Mouse (Mus musculus): ENCODE data around the gene Gm49405.
"Not testable (repeated sequence)": the region's sequence is repeated elsewhere in the genome, so short reads cannot be mapped to it uniquely, and the experiment has no call there.

The Gm49405 gene

GRCm38 (mm10) chr19:4015635-4016034 is 15.2 kb downstream of the Gm49405 start:
- no peak for DNase-seq

GRCm38 (mm10) chr19:4017921-4018587 is 17.6 kb downstream of the Gm49405 start:
- DNase-seq: no peak

DNA sequence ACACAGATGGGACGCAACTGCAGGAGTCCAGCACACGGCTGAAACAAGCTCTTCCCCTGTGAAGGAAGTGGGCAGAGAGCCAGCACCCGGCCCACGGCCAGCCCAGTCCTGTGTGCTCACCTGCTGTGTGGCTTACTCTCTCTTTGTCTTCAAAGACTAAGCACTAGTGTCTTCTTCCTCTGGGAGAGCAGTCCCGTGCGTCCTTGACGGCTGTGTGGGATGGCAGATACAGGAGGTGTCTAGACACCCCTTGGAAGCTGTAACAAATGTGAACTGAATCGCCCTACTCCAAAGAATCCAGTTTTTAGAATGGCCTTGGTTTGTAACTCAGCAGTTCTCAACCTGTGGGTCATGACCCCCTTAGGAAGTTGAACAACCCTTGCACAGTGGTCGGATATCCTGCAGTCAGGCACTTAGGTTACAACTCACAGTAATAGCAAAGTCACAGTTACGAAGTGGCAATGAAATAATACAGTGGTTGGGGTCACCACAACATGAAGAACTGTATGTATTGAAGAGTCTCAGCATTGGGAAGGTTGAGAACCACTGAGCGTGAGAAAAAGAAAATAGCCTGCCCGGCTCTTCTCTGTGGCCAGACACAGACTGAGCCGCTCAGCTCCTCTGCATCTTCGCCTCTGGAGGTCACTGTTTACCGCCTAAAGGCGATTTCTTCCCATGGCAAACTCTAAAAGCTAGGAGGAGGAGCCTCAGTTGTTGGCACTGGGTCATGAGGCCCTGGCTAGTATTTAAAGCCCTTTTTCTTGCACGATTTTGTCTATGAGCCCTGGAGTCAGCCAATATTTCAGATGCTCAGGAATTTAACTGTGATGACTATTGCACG is 18.5 kb downstream of the Gm49405 start:
- DNase-seq: peak; percentile 86

DNA sequence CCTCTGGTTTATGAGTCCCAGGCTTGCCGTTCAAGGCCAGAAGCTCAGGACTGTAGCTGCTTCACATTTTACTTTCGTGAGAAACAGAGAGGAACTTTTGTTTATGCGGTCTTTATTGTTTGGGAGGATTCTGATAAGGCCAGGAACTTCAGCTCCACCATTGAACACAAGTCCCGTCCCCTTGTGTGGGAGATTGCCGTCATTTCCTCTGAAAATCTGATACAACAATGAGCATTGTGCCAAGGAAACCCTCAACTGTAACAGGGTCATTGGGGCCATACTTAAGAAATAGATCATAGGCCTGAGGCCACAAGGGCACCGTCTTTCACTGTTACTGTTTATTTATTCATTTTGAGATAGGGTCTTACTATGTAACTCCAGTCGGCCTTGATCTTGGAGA is 22.8 kb downstream of the Gm49405 start:
- DNase-seq: no peak

- DNase-seq: no peak
Measured at GRCm38 (mm10) chr19:4027576-4027975, 27.1 kb downstream of the Gm49405 start.

DNA sequence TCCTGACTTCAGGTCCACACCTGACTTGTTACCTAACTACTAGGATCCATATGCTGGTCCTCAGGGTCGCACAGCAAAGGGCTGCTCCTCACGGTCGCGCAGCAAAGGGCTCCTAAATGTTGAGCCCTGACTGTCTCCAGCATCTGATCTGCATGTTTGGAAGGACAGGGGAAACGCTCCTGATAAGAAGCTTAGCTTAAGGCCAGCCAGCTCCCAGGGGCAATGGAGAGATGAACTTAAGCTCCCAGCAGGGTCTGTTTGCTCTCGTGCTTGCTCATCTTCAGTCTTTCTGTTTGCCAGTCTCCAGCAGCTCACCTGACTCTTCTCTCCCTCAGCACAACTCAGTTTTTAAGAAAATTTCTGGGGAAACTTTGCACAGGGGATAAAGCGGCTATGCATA is 32.2 kb downstream of the Gm49405 start:
- DNase-seq: no peak

- DNase-seq: no peak
Measured at GRCm38 (mm10) chr19:4033298-4033697, 32.9 kb downstream of the Gm49405 start.

- no peak for DNase-seq
Measured at GRCm38 (mm10) chr19:4033742-4034141, 33.3 kb downstream of the Gm49405 start.

- DNase-seq: peak; percentile 20
Measured at GRCm38 (mm10) chr19:4036327-4037045, 36.1 kb downstream of the Gm49405 start.

DNA sequence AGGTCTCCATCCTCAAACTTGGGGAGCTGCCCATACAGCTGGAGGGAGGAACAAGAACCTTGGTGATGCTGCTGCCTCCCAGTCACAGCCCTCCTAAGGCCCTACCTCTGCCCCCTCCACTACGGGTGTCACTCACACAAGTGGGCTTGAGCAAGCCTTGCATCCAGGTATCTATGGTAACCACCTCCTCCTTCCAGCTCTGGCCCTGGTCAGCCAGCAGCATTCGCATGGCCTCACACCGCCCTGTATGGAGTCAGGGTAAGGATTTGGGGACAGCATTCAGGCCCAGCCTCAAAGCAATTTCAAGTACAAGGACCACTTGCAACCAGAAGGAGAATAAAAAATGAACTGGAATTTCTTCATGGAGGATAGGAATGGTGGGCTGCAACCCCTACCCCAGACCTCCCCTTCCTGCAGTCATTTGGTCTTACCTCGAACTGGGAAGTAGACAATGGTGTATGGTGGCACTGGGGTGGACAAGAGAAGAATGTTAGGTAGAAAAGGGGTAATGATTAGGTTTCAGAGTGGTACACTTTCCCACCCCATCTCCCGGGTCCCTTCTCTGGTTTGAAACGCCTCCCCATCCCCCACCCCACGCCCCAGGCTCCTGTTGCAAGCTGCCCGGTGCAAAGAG is 36.8 kb downstream of the Gm49405 start:
- not testable (repeated sequence) for DNase-seq

- peak; percentile 93 for DNase-seq
Measured at GRCm38 (mm10) chr19:4037788-4038232, 37.4 kb downstream of the Gm49405 start, which contains the start of gene Gstp1. TSS of gene Gstp1 (minus strand) at chr19:4037985.

- DNase-seq: not testable (repeated sequence)
Measured at GRCm38 (mm10) chr19:4040941-4041340, 40.5 kb downstream of the Gm49405 start.

GRCm38 (mm10) chr19:4041500-4041899 is 41.1 kb downstream of the Gm49405 start:
- DNase-seq: not testable (repeated sequence)

DNA sequence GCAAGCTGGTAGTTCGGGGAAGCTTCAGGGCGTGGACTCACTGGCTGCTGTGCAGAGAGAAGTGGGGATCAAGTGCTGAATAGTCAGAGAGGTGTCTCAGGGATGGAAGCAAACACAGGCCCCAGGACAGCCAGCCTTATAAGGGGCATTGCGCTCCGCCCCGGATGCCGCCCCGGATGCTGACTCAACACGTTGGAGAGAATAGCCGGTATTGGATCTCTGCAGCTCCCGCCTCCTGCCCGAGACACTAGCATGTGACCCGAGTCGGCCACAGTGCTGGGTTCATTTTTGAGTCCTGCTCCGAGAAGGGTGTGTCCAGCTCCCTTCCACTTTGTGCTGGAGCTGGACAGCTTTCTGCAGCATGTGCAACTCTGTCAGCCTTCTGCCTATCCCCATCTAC is 41.7 kb downstream of the Gm49405 start:
- DNase-seq: no peak

DNA sequence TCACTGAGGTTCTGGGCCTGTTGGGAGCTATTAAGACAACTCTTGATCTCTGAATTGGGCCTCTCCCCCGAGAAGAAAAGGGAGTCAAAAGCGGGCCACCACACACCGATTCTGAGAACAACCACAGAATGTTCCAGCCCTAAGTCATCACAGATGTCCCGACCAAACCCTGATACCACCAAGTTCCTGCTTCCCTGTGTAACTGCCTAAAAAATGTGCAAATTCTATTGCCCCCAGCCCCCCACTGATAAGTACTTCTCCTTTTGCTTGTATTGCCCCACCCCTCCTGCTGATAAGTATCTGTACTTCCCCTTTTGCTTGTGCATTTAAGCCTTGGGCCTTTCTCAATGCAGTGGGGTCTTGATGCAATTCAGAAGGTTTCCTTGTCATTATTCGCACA is 43.7 kb downstream of the Gm49405 start:
- DNase-seq: not testable (repeated sequence)

DNA sequence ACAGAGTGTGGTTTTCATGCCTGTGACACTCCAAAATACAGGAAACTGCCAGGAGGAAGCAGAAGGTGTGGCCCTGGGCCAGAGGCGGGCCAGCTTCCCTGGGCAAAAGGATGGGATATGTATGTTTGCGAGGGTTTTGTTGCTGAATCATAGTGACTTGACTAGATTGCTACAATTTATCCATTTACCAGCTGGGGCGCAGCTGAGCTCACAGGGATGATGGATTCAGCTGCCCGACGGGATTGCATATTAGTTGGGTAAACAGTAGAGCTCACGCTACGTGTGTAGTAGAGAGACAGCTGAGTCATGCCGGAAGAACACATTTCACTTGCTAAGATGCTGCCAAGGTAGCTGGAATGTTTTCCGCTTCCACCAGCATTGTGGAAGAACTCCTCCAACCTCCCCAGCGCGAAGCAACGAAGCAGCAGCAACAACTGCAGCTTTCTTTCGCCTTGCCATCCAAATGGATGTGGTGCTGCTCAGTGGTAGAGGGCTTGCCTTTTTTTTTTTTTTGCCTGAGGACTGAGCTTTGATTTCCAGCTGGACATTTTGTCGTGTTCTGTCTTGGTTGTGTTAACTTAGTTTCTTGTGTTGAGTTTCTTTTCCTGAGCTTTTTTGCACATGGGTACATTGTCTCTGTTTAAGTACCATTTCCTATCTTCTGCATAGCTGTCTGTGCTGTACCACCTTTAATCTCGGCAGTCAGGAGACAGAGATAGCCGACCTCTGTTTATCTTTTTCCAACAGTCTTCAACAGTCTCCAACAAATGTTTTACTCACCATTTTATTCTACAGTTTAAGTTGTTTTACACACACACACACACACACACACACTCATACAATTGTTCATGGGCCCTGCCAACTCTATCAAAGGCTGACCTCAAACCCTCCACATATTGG is 45.8 kb downstream of the Gm49405 start, which contains the start of gene Gstp2:
Gstp2 (minus strand) TSS at position 58 of the 900 bp plus-strand sequence.
- DNase-seq: peak; percentile 63

GRCm38 (mm10) chr19:4046866-4047254 is 46.4 kb downstream of the Gm49405 start:
- no peak for DNase-seq

DNA sequence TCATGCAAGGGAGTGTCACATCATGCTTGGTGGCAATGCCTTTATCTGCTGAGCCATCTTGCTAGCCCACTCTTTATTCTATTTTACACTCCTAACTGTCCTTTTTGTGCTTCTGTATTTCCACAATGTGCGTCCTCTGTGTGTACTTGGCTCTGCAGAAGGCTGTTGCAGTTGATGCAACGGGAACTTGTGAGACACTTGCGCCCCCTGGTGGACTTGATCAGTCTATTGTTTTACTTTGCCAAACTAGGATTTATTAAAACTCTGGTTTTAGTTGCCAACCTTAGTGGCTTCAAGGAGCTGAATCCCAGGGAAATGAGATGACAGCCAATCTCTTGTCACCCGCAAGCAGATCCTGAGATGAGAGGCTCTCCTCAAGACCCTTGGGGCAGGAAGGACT is 47.4 kb downstream of the Gm49405 start:
- DNase-seq: peak; percentile 89

- not testable (repeated sequence) for DNase-seq
Measured at GRCm38 (mm10) chr19:4049069-4049468, 48.6 kb downstream of the Gm49405 start.

DNA sequence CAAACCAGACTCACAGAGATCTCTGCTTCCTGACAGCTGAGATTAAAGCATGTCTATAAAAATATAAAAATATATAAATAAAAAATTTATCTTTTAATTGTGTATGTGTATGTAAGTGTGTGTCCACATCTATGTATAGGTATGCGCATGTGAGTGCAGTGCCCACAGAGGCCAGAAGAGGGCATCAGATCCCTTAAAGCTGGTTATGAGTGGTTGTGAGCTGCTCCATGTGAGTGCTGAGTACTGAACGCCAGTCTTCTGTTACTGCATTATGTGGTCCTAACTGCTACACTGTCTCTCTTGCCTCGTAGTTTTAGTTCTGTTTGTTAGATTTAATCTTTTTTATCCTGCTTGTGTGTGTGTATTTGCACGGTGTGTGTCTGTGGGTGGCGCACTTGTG is 50.6 kb downstream of the Gm49405 start:
- no peak for DNase-seq

DNA sequence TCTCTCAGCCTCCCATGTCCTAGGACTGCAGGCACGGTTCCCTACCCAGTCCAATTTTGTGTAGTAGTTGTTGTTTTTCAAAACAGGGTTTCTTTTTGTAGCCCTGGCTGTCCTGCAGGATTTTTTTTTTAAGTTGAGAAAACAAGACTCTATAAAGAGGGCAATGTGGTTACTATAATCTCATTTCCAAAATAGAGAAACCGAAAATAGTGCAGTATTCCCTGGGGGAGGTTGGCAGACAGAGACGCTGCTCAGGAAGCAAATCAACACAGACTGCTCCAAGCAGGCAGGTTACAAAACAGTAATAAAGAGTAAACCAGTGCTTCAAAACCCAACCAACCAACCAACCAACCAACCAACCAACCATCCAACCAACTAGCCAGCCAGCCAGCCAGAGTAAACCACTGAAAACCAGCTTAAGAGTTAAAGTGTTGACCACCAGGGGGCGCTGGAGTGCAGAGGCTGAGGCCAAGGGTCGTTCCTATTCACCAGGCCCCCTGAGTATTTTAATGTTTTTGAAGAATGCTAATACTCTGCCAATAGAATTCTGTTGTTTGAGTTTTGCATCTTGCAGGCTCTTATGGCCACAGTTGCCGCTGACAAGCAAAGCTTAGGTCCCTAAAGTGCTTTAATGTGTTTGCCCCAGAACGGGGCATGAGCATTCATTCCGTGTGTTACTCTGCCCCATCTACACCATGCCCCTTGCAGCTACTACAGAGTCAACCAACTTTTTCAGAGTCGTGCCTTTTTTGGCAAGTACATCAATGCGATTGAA is 51.5 kb downstream of the Gm49405 start:
- peak; percentile 76 for DNase-seq

Measured in embryo, embryonic 11 days (tissue).